Mouse (Mus musculus): ENCODE data around the gene Arsb.

- TF ChIP-seq CTCF (IDR thresholded peaks at IDR 0.05; ENCODE audit: low read depth, low read length) (peak; percentile 27; the same call in 1 of the 2 replicates), POLR2A (IDR thresholded peaks at IDR 0.05; ENCODE audit: extremely low read depth, insufficient read depth, low read length) (no peak)
These were observed 21.7 kb downstream of the Arsb start for GRCm38 (mm10) chr13:93792945-93793642.
